Mouse (Mus musculus) right cerebral cortex, postnatal 10 days (tissue): ENCODE measurements around the gene Tinagl1.

Source experiments
- DNase-seq, 2 experiments: peaks; one replicate each; pipeline ENCODE4 v3.0.0; 2021; ENCODE audit warnings: low spot score in 2 of 2

Tinagl1 gene

DNA sequence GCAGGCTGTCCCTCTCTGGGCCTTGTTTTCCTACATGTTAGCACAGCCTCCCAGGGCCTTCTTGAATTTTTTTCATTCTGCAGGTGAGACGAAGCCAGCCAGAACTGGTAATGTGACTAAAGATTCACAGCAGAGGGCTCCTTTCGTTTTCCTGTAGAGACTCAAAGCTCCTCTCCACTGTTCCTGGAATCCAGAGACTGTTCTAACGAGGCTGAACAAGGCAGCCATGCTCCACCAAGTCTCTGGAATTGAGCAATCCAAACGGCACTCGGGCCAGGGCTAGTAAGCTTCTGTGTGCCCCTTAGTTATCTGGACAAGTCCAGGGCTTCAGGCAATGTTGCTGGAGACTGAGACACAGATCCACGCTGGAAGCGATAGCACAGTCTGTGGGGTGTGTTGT lies 2.6 kb upstream of the Tinagl1 start:
- no peak for DNase-seq

DNA sequence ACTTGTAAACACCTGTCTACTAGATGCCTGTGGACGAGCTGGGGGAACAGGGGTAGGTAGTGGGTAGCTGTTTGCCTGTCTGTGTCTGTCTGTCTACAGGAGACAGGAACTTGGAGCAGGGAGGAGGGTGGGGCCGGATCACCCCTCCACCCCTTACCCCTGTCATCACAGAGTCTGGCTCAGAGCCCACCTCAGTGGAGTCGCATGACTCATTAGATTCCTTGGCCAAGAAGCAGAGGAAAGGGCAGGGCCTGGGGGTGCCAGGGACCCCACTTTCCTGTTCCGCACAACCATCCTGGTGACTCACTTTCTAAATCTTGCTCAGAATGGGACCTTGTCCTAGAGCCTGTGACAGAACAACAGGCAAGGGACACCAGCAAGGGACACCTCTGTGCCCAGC lies 2.2 kb upstream of the Tinagl1 start:
- DNase-seq: no peak

DNA sequence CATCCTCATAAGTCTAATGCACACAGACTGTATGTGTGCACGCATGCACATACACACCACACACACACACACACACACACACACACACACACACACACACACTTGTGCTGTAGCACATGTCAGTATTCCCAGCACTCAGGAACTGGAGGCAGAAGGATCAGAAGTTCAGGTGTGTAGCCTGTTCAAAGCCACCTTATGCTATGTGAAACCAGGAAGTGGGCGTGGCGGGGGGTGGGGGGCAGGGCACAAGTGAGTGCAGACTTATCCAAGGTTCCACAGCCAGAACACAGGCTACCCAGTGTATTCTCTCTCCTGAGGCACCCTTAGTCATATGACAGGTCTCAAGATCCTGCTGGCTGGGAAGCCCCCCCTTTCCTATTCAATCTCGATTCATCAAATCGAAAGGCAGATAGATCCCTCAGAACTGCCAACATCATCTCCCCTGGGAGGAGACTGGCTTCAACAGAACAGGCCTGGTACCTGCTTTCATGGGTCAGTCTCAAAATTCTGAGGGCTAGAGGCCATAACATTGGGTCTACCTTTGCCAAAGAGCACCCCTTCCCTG lies 1.3 kb upstream of the Tinagl1 start:
- DNase-seq: no peak

DNA sequence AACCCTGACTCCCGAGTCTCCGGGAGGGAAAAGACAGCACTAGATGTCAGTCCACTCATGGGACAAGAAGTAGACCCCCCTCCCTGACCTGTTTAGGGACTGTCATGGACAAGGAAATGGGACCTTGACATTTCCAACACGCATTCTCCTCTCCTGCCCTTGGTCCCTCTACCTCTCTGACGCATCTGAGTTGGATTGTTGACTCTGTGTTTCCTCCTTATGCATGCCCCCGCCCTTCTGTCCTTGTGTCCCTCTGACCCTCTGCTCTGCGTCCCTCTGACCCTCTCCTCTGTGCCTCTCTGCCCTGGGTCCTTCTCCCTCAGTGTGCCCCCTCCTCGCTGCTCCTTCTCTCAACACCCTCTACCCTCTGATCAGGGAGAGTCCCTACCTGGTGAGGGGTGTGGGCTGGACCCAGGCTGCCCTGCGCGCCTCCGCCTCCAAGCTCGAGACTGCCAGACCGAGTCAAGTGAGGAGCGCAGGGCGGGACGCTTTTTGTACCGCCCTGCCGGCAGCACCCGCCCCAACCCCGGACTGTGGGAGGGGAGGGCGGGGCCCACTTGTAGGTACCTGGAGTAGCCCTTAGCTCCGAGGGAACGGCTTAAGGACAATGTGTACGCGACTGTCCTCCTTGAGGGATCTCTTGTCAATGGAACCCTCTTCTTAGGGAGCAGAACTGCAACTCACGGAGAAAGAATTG lies 439 bp downstream of the Tinagl1 start:
- no peak for DNase-seq

DNA sequence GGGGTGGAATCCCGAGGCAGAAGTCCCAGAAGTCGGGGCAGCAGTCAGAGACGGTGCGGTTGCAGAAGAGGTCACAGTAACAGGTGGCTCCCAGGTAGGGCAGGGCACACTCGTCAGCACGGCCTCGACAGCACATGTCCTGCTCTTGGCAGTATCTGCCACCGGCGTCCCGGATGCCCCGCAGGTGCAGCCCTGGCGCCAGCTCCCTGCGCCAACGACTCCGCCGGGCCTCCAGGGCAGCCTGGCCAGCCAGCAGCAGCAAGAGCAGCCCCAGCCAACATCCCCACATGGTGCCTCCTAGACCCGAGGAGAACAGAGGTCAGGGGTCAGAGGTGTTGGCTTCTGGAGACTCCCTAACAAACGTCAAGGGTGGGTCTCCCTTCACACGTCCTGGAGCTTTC lies 1.0 kb downstream of the Tinagl1 start:
- DNase-seq: no peak

DNA sequence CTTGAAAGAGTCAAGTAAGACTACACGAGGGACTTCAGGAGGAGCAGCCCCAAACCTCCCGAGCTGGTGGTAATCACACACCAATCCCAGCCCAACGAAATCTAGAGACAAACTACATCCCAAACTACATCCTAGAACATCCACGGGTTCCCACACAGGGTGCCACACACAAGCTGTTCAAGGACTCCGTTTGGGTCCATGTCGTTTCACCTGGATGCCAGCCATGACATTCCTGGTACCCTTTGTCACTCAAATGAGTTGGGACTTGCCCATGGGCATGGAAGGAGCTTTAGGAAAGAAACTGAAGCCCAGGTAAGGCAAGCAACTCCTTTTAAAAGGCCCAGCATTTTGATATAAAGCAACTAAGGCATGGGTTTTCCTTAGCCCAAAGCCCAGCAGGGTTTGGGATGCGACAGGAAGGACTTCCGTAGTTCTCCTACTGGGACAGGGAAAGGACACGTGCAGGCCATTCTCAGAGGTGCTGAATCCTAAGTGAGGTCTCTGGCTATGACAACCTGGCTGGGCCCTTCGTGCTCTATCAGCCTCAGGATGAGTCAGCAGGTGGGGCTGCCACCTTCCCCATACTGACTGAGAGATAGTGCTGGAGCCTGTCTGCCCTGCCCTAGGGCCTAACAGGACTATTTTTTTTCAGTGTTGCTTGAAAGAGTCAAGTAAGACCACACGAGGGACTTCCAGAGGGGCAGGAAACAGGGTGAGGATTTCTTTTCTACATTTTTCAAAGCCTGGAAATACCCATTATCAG lies 1.7 kb downstream of the Tinagl1 start:
- no peak for DNase-seq

DNA sequence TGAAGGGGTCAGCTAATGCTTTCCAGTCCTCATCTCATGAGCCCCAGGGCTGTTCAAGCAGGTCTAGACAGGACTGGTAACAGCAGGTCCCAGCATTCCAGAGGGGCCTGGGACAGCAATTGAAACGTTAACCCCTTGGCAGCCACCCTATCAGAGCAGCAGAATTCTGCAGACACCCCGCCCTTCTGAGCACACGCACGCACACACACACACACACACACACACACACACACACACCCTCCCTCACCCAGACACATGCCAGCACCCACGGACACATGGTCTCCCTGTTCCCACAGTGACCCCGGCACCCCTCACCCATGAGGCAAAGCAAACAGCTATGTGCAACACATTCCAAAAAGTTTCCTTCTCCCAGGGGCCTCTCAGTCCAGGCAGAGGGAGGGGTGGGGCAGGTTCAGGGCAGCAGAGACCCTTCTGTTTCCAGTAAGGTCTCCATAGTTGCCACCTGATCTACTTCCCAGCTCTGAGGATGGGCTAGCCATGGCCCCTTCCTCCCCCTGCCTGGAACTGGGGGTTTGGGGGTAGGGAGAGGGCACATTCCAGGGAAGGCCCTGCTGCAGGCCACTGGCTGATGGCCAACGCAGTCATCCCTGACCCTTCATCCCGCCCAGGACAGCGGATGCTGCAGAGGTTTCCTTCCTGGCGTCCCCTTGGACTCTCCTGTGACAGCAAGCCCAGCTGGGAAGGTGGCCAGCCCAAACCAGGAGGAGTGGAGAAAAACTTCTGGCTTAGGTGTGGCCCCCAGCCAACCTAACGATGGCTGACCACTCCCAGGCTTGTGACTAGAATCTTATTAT lies 2.8 kb downstream of the Tinagl1 start:
- DNase-seq: no peak

DNA sequence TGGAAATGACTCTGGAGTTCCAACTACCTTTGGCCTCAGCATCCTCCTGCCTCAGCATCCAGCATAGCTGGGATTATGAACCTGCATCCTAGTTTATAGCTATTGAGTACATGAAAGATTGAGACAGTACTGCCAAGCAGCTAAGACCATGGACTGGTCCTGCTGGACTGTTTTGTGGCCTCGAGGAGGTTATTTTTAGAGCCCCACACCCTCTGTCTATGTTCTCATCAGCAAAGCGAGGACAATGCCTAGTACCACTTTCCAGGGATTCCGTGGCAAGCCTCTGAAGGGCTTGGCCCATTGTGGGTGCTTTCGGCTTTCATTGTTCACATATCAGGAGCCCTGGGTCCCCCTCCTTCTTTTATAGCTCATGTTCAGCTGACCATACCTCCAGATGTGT lies 4.6 kb downstream of the Tinagl1 start:
- DNase-seq: no peak

DNA sequence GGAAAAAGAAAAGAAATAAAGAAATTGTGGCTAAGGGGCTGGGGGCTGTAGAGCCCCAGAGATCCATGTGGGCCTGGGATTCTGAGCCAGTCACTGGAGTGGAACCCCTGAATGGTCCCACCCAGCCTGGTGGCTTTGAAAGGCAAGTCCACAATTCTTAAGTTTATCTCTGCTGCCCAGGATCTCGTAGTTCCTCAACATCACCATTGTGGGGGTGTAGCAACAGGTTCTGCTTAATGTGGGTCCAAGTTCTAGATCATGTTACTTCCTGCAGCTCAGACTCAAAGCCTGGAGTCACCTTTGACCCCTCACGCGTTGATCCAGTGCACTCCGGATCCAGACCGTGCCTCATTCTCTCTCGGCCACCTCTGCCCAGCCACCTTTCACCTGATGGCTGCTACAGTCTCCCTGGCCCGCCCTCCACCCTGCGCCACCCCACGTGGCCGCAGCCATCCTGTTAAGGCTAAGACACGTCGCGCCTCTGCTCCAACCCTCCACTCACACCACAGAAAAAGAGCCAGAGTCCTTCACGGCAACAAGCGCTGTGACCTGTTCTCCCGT lies 5.4 kb downstream of the Tinagl1 start:
- DNase-seq: no peak

DNA sequence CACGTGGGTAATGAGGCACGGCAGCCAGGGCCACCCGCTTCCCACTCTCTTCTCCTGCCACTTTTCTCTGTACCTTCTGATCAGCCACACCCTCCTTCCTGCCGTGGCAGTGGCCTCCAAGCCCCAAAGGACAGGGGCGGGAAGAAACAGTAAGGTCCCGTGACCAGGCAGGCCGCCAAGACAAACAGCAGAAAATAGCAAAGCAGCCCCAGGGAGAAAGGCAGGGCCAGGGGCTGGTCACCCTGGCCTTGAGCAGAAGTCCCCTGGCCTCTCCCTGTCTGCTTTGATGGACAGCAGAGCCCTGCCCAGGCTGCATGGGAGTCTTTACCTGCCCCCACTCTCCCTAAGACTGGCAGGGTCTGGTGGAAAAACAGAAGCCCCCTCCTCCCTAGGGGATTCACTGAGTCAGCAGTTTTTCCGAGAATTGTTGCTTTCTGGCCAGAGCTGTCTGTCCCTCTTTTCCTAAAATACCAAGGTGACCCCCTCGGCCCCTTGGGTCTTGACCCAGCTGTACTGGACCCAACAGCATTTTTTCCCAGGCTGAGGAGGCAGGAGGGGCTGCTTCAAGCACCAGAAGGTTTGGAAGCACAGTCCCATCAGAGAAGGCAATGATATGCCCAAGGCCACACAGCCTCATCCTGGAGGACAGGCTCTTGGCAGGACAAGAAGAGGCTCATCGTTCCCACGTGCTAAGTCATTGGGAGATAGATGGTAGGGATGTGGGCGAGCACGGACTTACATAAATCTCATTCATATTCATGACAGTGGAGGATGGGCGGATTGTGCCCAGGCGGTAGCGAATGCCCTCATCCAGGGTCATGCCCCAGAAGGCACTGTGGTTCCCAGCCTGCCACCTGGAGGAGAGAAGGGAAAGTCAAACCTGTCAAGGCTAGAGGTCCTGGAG lies 6.4 kb downstream of the Tinagl1 start:
- DNase-seq: peak in 1 of 2 experiments; percentile 57

DNA sequence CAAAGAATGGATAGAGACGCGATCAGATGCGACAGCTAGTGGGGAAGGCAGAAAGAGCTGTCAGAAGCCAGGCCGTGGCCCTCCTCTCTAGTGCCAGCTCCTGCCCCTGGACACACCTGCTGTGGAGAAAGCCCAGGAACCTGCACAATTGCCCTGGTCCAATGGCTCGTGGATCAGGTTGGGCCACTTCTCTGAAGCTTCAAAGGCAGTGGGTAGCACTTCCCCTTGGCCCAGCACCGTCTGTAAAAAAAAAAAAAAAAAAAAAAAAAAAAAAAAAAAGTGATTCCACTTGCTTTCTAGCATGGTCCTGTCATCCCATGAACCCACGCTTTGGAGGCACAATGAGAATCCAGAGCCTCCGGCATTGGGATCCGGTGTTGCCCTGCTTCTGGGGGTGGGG lies 7.1 kb downstream of the Tinagl1 start:
- DNase-seq: no peak

DNA sequence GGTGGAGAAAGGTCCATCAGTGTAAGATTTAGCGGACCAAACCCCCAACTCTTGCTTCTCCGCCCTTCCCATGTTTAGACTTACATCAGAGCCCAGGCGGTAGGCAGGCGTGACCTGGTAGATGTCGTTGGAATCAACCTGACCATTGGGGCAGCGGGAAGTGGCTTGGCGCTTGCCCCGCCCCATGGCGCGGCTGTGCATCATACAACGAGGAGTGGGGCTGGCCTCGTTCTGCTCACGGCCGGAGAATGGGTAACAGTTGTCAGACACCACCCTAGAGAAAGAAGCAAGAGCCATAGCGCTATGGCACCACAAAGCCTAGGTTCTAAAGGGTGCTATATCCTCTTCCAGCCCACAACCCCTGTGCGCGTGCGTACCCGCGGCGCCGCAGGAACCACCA lies 7.6 kb downstream of the Tinagl1 start:
- DNase-seq: no peak

DNA sequence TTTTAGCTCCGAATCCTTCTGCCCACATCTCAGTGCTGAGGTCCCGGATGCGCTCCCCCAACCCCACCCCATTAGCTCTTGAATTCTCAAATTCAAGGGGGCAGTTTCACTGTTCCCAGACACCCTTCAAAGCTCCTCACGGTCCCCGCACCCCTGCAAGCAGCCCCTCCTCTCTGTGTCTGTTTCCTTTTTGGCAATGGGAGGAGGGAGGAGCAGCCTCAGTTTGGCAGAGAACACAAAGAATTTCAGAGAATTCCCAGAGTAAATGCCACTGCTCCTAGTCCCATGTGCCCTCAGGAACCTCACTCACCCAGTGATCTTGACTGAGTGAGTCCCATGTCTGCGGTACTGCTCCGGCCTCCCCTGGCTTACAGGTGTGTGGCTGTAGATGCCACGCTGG lies 8.3 kb downstream of the Tinagl1 start:
- no peak for DNase-seq

DNA sequence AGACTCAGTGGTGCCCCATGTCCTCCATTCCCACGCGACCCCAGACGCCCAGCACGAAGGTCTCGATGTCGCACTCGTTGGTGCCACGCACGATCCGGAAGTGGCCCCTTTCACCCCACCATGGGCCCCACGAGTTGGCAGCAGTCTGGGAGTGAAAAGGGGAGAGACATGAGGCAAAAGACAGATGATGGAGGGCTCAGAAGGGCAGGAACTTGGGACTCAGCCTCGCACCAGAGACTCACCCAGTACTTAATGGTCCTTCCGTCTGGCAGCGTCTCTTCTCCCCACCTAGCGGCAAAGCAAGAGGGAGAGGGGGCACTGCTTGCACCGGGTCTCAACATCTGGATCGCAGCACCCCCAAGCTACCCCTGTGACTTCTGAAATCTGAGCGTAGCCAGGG lies 8.9 kb downstream of the Tinagl1 start:
- no peak for DNase-seq

DNA sequence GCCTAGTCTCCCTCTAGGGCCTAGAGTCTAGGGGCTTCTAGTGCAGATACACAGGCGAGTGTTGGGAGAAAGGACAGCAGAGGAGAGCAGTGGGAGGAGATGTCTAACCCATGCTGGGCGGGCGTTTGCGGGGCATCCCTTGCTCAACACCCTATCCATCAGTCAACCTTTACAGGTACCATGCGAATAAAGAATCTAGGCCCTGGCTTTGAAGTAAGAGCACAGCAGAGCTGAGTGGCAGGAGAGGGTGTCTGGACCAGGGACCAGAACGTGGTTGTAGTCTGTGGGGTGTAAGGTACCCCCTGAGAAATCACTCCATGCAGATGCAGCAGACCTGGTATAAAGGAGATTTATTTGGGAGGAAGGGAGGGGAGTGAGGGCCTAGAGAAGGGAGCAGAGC lies 10.8 kb downstream of the Tinagl1 start:
- no peak for DNase-seq

DNA sequence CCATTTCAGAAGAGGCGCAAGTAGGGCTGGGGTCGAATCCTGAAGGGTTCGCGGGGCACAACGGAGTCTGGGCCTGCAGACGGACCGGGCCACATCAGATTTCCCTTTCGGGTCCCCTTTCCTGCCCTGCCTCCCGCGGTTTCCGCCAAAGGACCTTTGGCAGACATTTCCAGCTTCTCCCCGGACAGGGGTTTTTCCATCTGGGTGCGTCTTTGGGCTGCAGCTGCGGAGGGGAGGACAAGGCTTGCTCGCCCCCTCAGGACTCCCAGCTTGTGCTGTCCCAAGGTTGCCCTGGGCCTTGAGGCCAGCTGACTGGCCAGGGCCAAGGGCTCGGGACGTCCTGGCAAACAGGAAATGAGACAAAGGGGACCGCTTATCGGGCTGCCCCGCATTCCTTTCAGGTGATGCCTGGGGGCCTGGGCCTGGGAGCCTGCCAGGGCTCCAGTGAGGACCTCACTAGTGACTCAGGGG lies 11.5 kb downstream of the Tinagl1 start:
- no peak for DNase-seq

DNA sequence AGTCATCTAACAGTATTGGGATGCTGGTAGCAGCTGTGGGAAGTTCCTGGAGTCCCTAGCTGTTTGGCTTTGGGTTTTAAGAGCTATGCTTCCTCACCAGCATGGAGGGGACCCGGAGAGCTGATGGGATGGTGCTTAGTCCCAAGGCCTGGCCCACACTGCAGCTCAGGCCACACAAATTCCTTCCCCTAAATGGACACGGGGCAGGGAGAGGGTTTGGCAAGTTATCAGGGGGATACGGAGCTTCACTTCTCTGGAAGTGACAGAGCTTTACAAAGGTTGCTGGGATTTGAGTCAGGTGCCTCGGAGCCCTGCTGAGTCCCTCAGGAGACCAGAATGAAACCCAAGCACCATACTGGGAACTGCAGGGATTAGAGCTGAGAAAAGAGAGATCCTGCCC lies 13.6 kb downstream of the Tinagl1 start:
- no peak for DNase-seq

DNA sequence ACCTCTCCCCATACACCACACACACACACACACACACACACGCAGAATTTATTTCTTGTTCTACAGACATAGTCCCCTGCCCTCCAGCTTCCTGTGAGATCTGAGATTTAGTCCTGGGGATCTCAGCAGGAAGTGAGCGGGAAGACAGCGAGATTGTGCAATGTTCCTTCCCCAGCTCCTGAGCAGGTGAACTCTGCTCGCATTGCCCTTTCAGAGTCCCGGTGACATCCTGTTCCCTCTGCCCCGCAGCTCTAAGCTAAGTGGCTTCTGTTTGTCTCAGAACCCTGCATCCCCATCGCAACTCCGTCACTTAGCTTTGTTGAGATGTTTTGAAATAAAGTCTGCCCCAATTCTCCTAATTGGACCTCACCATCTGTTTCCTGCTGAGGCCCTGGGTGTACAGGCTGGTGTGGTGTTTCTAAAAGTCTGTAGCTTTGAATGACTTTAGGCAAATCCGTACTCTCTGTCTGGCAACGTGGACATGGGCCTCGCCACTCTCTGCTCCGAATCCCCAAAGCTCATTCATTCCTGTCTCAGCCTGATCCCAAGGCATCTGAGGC lies 18.0 kb downstream of the Tinagl1 start:
- DNase-seq: no peak

DNA sequence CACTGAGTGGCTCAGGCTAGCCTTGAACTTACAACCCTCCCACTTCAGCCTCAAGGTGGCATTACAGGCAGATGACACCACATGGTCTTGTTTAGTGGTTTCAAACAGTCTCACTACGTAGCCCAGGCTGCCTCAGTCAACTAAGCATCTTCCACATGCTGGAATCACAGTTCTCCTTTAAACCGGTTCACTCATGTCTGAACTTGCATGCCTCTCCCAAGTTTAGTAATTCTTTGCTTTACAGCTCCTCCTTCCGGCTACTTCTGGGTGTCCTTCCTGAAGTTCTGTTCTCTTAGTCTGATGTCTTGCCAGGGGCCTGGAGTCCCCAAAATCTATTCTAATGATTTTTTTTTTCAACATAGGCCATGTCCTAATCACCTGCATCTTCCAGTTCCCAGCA lies 20.7 kb downstream of the Tinagl1 start:
- DNase-seq: no peak

DNA sequence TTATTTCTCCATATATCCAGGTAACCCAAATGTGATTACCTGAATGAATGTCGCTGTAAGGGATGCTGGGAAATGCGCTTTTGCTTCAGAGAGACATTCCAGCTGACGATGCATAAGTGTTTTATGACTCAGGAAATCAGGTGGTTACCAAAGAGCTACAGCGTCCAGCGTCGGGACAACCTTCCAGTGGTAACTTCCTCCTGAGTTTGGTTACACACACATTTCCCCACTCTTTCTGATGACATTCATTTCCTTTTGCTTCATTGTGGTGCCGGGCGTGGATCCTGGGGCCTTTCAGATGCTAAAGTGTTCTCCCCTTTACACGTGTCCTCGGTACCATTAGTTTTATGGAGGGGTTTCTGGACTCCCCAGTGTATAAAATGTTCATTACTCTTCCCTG lies 26.5 kb downstream of the Tinagl1 start:
- DNase-seq: no peak

DNA sequence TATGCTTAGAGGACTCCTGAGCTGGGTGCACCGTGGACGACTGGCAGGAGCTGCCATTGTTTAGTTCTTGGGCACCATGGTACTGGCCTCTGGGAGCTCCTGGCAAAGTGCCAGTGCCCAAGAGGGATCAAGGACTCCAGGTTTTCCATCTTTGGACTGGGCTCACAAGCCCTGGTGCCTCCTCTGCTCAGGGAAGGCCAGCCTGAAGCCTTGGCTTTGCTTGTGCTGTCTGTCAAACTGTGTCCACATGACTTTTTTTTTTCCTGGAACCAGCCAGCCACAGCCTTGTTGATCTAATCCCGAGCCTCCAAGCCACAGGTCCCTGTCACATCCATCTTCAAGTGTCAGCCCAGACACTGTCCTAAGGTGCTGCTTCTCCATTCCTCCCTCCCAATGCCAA lies 33.1 kb downstream of the Tinagl1 start:
- no peak for DNase-seq
